Mouse (Mus musculus) CH12.LX (cell line): ENCODE measurements at regions not wholly inside any gene's neighbourhood (a gene's known extent, or its start where the extent isn't known, plus 50 kb on each side); places are given as distances from the start of the nearest gene placed in this dataset.

Experiments
- BHLHE40 ChIP-seq: IDR thresholded peaks from 2 replicates; pipeline ENCODE4 v1.6.1; 2011; ENCODE audit warnings: mild to moderate bottlenecking, low read depth, low read length, improper control_type of control experiment
- CTCF ChIP-seq, 2 experiments: IDR thresholded peaks in 1 of 2; conservative IDR thresholded peaks in 1 of 2; 2 replicates each; pipeline ENCODE4 v1.5.1; 2011 to 2012; ENCODE audit warnings: low read depth in 2 of 2, low read length in 2 of 2, improper control_type of control experiment in 1 of 2, inconsistent platforms in 1 of 2, mild to moderate bottlenecking in 1 of 2, moderate library complexity in 1 of 2
- ETS1 ChIP-seq: conservative IDR thresholded peaks from 2 replicates; pipeline ENCODE4 v1.6.1; 2012; ENCODE audit warnings: low read depth, mild to moderate bottlenecking, inconsistent platforms, low read length, improper control_type of control experiment, moderate library complexity
- KAT2A ChIP-seq: IDR thresholded peaks from 2 replicates; pipeline ENCODE4 v1.6.1; 2012; ENCODE audit warnings: low read length, improper control_type of control experiment, inconsistent platforms; ENCODE audit not compliant: insufficient replicate concordance
- POLR2A ChIP-seq: IDR thresholded peaks from 2 replicates; pipeline ENCODE4 v1.6.1; 2011; ENCODE audit warnings: low read depth, mild to moderate bottlenecking, improper control_type of control experiment, low read length
- TCF12 ChIP-seq: IDR thresholded peaks from 2 replicates; pipeline ENCODE4 v1.6.1; 2014; ENCODE audit warnings: low read depth, mild to moderate bottlenecking, inconsistent platforms, low read length, improper control_type of control experiment
- UBTF ChIP-seq: IDR thresholded peaks from 2 replicates; pipeline ENCODE4 v1.6.1; 2012; ENCODE audit warnings: low read depth, mild to moderate bottlenecking, inconsistent platforms, low read length, improper control_type of control experiment, moderate library complexity
- ZMIZ1 ChIP-seq: IDR thresholded peaks from 2 replicates; pipeline ENCODE4 v1.6.1; 2012; ENCODE audit warnings: low read depth, mild to moderate bottlenecking, inconsistent platforms, low read length, improper control_type of control experiment
- ZNF384 ChIP-seq: IDR thresholded peaks from 2 replicates; pipeline ENCODE4 v1.6.1; 2012; ENCODE audit warnings: low read depth, low read length, improper control_type of control experiment, inconsistent platforms

DNA sequence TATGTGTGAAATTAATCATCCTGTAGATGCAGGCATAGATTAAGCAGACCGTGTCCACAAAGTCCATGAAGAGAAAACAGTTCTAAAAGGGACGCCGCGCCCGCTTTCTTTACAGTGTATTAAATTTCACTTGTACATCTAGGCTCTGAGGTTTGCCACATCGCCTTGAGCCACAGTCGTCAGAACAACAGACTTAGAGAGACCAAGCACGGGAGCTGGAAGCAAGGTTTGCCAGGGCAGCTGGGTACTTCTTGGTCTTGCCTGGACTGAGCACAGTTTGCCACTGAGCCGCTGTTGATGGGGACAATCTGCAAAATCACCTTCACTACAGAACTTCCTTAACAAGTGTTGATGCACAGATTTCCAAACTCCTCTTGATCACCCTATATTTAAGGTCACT lies 998.6 kb downstream of the Adgrl2 start:
- TF ChIP-seq CTCF (conservative IDR thresholded peaks at IDR 0.05 in 1 of 2, IDR thresholded peaks at IDR 0.05 in 1 of 2; ENCODE audit: low read depth in 2 of 2, low read length in 2 of 2) = no peak
- TF ChIP-seq KAT2A = no peak
- TF ChIP-seq BHLHE40 = no peak
- no peak for TF ChIP-seq ETS1
- no peak for TF ChIP-seq ZNF384
- TF ChIP-seq ZMIZ1 = no peak
- TF ChIP-seq TCF12 = no peak
- no peak for TF ChIP-seq UBTF
- no peak for TF ChIP-seq POLR2A
